Mouse (Mus musculus) lung, postnatal 0 days (tissue): ENCODE results near the gene Susd4. TPM values are rescaled to one million over a fixed set of nuclear protein-coding genes. Genes with fewer than 3 reads are reported as not detected.

Experiments
- ATAC-seq: fragments of 200-750 bp; cut with Nextera tagmentation; 2 replicates; pipeline ENCODE4 v1.8.0; 2017; ENCODE audit warnings: moderate library complexity
- DNase-seq: peaks from one replicate; pipeline ENCODE4 v3.0.0-alpha.2; 2016; ENCODE audit warnings: low spot score
- H3K27ac ChIP-seq: fragments of 300-500 bp; sonication (generic); 2 replicates; pipeline ENCODE4 v1.5.1; 2014; ENCODE audit warnings: antibody characterized with exemption, mild to moderate bottlenecking, low read length, mixed read lengths
- H3K27me3 ChIP-seq: fragments of 300-500 bp; sonication (generic); replicated peaks from 2 replicates; pipeline ENCODE4 v1.6.1; 2014; ENCODE audit warnings: low read length, mixed read lengths; ENCODE audit not compliant: insufficient read depth
- H3K36me3 ChIP-seq: fragments of 300-500 bp; sonication (generic); 2 replicates; pipeline ENCODE4 v1.6.1; 2014; ENCODE audit warnings: low read length, mixed read lengths; ENCODE audit not compliant: insufficient read depth
- H3K4me1 ChIP-seq: fragments of 300-500 bp; sonication (generic); 2 replicates; pipeline ENCODE4 v1.6.1; 2014; ENCODE audit warnings: antibody characterized with exemption, low read depth, low read length, mixed read lengths; ENCODE audit not compliant: insufficient read depth
- H3K4me2 ChIP-seq: fragments of 300-500 bp; sonication (generic); replicated peaks from 2 replicates; pipeline ENCODE4 v1.6.1; 2014; ENCODE audit warnings: low read depth, mild to moderate bottlenecking, low read length, moderate library complexity, mixed read lengths
- H3K4me3 ChIP-seq: fragments of 300-500 bp; sonication (generic); 2 replicates; pipeline ENCODE4 v1.5.1; 2014; ENCODE audit warnings: low read depth, low read length
- H3K9ac ChIP-seq: fragments of 300-500 bp; sonication (generic); replicated peaks from 2 replicates; pipeline ENCODE4 v1.6.1; 2014; ENCODE audit warnings: low read depth, mild to moderate bottlenecking
- H3K9me3 ChIP-seq: fragments of 300-500 bp; sonication (generic); 2 replicates; pipeline ENCODE4 v1.6.1; 2016; ENCODE audit warnings: low read length, mixed read lengths
- CTCF ChIP-seq: IDR thresholded peaks from 2 replicates; pipeline ENCODE4 v1.5.1; 2016; ENCODE audit warnings: antibody characterized with exemption, mild to moderate bottlenecking
- EP300 ChIP-seq: IDR thresholded peaks from 2 replicates; pipeline ENCODE4 v1.6.1; 2016; ENCODE audit warnings: antibody characterized with exemption, mild to moderate bottlenecking, control low read depth
- WGBS: fragments of 180-500 bp; shearing (Covaris S2); extraction: QIAGEN DNeasy Blood & Tissue Kit; methylation state at CpG from one replicate; pipeline ENCODE4 v1.1.7; 2014; 5-methylcytosine and 5-hydroxymethylcytosine counted together
- polyA plus RNA-seq: library from polyadenylated mRNA; unstranded; fragments of >200 nt; fragmentation: Nextera tagmentation; extraction: Ambion mirVana; gene quantifications from 2 replicates; pipeline ENCODE4 v1.2.1, GENCODE M21; 2015

Susd4 gene
- polyA plus RNA-seq, 1 experiment from 2014 or later, result 13.3 TPM

GRCm38 (mm10) chr1:182902095-182902494, 138.4 kb downstream of the Susd4 start:
- 77% methylated on average over 5 of the region's 5 CpGs for WGBS

DNA sequence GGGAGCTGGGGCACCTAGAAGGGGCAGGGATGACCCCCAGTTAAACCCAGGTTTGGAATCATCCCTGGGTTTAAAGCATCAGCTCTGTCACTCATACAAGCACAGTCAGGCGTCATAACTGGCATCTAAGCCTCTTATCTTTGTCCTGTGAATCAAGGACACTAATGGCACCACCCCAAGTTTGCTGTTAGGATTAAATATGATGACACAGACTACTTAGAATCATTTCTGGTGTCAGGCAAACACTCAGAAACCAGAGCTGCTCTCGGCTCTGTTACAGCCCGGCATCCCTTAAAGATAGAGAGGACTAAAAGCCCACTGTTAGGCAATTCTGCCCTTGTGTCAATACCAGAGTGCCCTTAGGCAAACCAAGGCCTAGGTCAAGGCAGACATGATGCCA, 139.2 kb downstream of the Susd4 start:
- no peak overlapping the region for H3K27ac ChIP-seq
- H3K4me3 ChIP-seq, result no peak overlapping the region
- no peak for ATAC-seq
- WGBS, result 59% methylated on average over 3 of the region's 3 CpGs
- no peaks in the 10 kb centered on the region for H3K36me3 ChIP-seq
- TF ChIP-seq EP300 (no peak), CTCF (no peak)
- no peak overlapping the region for H3K9ac ChIP-seq
- H3K9me3 ChIP-seq, result no peaks in the 10 kb centered on the region
- no peak overlapping the region for H3K4me2 ChIP-seq
- peaks cover 1% of the 10 kb centered on the region; the same call in 1 of the 2 replicates for H3K4me1 ChIP-seq
- DNase-seq, result no peak
- no peaks in the 10 kb centered on the region for H3K27me3 ChIP-seq

More at GRCm38 (mm10) chr1:182902095-182902494, 138.4 kb downstream of the Susd4 start:
- Histone ChIP-seq H3K36me3 (no peaks in the 10 kb centered on the region), H3K9me3 (no peaks in the 10 kb centered on the region), H3K4me2 (no peak overlapping the region), H3K27ac (no peak overlapping the region), H3K4me1 (no peaks in the 10 kb centered on the region), H3K4me3 (no peak overlapping the region), H3K27me3 (no peaks in the 10 kb centered on the region), H3K9ac (no peak overlapping the region)
- TF ChIP-seq CTCF (no peak), EP300 (no peak)
- ATAC-seq (no peak), DNase-seq (no peak)

DNA sequence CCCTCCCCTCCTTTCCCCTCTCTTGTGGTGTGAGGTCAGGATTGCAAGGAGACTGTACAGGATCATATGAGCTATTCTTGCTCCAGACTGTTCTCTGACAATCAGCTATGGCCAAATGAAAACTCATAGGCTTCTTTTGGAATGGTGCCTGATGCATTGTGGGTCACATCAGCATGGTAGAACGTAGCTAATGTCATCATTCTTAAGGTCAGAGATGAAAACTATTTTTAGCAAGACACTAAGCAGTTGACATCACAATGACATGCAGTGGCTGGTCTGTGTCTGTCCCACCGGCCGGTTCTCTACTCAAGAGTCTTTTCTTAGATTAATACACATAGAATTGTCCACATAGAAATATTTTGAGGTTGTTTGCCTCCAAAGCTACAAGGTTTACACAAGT, 142.0 kb downstream of the Susd4 start:
- 0 out of 2 replicates have a peak overlapping the region, but pooled peaks have one; percentile 32 for H3K27ac ChIP-seq

DNA sequence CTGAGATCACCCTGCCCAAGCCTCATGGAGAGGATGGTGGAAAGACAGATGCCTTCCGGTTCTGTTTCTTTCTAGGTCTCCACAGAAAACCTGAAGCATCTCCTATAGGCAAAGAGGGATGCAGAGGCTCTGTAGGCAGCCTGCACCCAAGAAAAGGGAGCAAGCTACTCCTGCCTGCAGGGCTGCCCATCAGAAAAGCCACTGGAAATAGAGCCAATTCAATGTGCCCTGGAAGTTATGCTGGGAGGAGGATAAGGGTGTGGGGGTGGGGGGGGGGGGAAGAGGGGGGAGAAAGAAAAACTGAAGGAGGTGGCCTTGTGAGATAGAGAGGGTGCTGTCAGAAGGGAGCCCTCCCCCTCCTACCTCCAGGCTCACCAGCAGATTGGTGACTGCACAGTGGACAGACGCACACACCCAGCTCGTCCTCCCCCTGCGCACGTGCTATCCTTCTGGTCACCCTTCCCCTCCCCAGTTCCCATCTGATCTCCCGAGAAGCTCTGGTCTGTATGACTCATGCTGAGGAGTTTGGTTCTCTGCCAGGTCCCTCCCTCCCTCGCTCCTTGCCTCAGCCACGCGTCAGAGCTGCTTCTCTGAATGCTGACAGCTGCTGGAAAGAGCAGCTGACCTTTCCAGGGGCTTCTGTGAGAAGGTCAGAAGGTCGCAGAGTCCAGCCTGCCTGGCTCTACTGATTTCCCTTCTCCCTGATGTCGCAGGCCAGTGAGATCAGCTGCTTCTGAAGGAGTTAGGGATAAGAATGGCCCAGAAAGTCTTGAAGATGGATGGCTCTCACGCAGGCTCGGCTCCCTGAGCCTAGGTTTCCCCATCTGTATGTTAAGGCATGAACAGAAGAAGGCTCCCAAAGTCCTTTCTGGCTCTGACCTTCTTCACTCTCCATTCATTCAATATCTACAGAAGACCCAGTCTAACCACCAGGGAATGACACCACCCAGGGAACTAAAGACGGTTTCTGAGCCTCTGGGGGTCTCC, 144.7 kb downstream of the Susd4 start:
- peak; percentile 32; the same call in 1 of the 2 replicates for TF ChIP-seq EP300
- TF ChIP-seq CTCF, result no peak
- no peak overlapping the region for H3K27ac ChIP-seq
- no peaks in the 10 kb centered on the region for H3K36me3 ChIP-seq
- DNase-seq, result peak; percentile 99
- no peak overlapping the region for H3K4me2 ChIP-seq
- H3K27me3 ChIP-seq, result no peaks in the 10 kb centered on the region
- 14% methylated on average over 11 of the region's 14 CpGs for WGBS
- H3K9ac ChIP-seq, result no peak overlapping the region
- peaks cover 9% of the 10 kb centered on the region; the same call in 1 of the 2 replicates for H3K4me1 ChIP-seq
- ATAC-seq, result peak; percentile 92
- H3K9me3 ChIP-seq, result no peaks in the 10 kb centered on the region
- H3K4me3 ChIP-seq, result no peak overlapping the region

More for the DNA sequence above, 142.0 kb downstream of the Susd4 start:
- H3K4me2 ChIP-seq, result no peak overlapping the region
- H3K9ac ChIP-seq, result no peak overlapping the region
- H3K4me1 ChIP-seq, result peaks cover 9% of the 10 kb centered on the region; the same call in 1 of the 2 replicates
- 32% methylated on average over 3 of the region's 3 CpGs for WGBS
- H3K4me3 ChIP-seq, result no peak overlapping the region
- ATAC-seq (peak; percentile 53), DNase-seq (peak; percentile 81)
- no peaks in the 10 kb centered on the region for H3K9me3 ChIP-seq
- no peaks in the 10 kb centered on the region for H3K36me3 ChIP-seq
- TF ChIP-seq EP300 (no peak), CTCF (no peak)
- H3K27me3 ChIP-seq, result no peaks in the 10 kb centered on the region

DNA sequence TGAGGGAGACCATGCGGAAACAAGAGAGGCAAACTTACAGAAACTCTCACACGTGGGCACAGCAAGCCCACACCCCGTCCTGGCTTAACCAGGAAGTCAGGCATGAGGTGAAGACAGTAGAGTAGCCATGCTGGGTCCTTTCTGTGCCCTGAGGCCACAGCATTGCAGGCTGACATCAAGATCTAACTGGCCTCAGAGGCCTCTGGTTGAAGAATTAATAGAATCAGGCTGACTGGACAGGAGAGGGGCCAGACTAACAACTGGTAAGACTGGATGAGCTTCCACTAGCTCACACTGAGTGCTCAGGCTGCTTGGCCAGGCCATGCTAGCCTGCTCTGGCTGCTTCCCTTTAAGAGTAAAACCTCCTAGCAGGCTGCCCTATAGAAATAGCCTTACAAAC, 145.4 kb downstream of the Susd4 start:
- Histone ChIP-seq H3K36me3 (no peaks in the 10 kb centered on the region), H3K4me1 (peaks cover 9% of the 10 kb centered on the region; the same call in 1 of the 2 replicates), H3K9ac (no peak overlapping the region), H3K4me2 (no peak overlapping the region), H3K9me3 (no peaks in the 10 kb centered on the region), H3K4me3 (no peak overlapping the region), H3K27me3 (no peaks in the 10 kb centered on the region), H3K27ac (no peak overlapping the region)
- TF ChIP-seq EP300 (no peak), CTCF (no peak)
- DNase-seq (no peak), ATAC-seq (no peak)
- WGBS, result 62% methylated on average over 3 of the region's 3 CpGs

GRCm38 (mm10) chr1:182909596-182909995, 145.9 kb downstream of the Susd4 start:
- WGBS, result 74% methylated on average over 5 of the region's 5 CpGs
- DNase-seq (peak; percentile 32), ATAC-seq (no peak)

More at GRCm38 (mm10) chr1:182909596-182909995, 145.9 kb downstream of the Susd4 start:
- Histone ChIP-seq H3K27me3 (no peaks in the 10 kb centered on the region), H3K4me3 (no peak overlapping the region), H3K4me1 (peaks cover 9% of the 10 kb centered on the region; the same call in 1 of the 2 replicates), H3K9ac (no peak overlapping the region), H3K4me2 (no peak overlapping the region), H3K27ac (no peak overlapping the region), H3K9me3 (no peaks in the 10 kb centered on the region), H3K36me3 (no peaks in the 10 kb centered on the region)
- no peak for TF ChIP-seq EP300
- no peak for TF ChIP-seq CTCF
